Mouse (Mus musculus): Measurements from ENCODE around the gene Zfp626. TPM values are rescaled to one million over a fixed set of nuclear protein-coding genes. Genes with fewer than 3 reads are reported as not detected.
A peak's percentile ranks its signal among the peaks of the same experiment; 100 is the strongest.
"Not testable (repeated sequence)": the region's sequence is repeated elsewhere in the genome, so short reads cannot be mapped to it uniquely, and the experiment has no call there.

The Zfp626 gene
- 1 to 10 TPM; 4.6 to 6.2 TPM for total RNA-seq (2021)
- long read RNA-seq, experiment 1, partial matches to known transcripts = 0 of 2 reads
- long read RNA-seq, experiment 1, other reads (novel, unspliced or antisense) = 2 of 2 reads
- long read RNA-seq, experiment 2 = 0 reads

DNA sequence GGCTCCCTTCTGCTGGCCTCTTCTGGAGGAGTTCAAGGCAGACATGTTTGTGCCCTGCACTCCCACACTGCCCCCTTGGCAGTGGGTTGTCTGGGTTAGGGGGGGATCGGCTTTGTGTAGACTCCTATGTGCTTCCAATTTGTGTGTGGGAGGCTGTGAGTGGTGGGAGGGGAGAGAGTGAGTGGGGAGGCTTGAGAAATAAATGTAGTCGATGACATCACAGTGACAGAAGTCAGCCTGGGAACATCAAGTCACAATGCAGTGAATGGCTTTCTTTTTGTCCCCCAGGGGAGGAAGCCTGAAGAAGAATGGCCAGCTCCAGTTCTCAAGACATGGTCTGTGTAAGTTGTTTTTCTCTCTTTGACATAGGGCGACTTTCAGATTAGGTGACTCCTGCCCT, at the start of gene Zfp626:
Gene Zfp626 (plus strand): TSS at position 301 of the 400 bp plus-strand sequence.
- not testable (repeated sequence) for DNase-seq (ENCODE audit: low spot score in 2 of 2)

DNA sequence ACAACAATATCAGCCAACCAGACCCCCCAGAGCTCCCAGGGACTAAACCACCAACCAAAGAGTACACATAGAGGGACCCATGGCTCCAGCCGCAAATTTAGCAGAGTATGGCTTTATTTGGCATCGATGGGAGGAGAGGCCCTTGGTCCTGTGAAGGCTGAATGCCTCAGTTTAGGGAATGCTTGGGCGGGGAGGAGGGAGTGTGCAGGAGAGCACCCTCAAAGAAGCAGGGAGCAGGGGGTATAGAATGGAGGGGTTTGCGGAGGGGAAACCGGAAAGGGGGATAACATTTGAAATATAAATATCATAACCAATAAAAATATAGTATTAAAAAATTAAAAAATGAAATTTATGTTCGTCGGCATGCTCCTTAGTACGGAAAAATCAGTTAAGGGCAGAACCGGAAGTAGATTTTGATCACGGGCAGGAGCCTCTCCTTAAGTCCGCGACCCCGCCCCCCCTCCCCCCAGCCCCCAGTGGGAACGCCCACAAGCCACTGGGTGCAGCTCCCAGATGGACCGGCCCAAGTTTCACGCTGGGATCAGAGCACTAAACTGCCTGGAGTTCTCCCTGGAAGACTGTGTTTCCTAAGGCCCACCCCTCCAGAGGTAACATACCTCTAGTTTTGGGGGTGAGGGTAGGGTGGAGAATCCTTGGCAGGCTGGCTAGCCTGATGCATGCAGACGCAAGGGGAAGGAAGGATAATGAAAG, 41.7 kb upstream of the Zfp626 start:
- no peak for DNase-seq (ENCODE audit: low spot score in 2 of 2)

DNA sequence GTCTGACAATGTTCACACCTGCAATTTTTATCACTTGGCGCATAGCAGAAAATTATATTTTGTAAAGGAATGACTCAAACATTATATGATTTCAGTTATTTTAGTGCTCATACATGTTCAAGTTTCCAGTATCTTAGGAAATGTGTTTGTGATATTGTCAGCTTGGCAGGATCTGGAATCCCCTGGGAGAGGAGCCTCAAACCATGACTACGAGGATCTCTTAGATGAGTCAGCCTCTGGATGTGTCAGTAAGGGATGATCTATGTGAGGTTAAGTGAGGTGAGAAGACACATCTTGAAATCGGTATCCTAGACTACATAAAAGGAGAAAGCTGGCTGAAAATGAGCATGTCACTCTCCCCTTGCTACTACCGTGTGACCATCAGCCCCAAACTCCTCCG, 17.7 kb upstream of the Zfp626 start:
- DNase-seq (ENCODE audit: low spot score in 2 of 2) = no peak

DNA sequence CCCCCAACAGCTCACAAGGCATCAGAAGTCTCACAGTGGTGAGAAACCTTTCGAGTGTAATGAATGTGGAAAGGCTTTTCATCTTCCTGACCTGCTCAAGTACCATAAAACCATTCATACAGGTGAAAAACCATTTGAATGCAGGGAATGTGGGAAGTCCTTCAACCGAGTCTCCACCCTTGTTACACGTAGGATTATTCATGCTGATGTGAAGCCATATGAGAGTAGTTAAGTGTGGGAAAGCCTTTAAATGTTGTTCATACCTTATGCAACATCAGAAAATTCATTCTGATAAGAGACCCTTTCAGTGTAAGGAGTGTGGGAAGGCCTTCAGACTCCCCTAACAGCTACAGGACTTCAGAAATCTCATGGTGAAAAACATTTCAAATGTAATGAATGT, 13.1 kb upstream of the Zfp626 start:
- DNase-seq (ENCODE audit: low spot score in 2 of 2) = not testable (repeated sequence)

DNA sequence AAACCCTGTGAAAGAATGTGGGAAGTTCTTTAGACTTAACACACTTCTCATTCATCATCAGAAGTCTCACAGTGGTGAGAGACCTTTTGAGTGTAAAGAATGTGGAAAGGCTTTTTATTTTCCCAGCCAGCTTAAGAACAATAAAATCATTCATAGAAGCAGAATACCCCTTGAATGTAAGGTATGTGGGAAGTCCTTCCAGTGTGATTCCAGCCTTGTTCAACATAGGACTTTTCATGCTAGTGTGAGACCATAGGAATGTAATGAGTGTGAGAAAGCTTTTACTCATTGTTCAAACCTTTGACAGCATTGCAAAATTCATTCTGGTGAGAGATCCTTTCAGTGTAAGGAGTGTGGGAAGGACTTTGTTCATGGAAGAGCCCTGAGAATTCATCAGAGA, 12.4 kb upstream of the Zfp626 start:
- DNase-seq (ENCODE audit: low spot score in 2 of 2) = no peak

DNA sequence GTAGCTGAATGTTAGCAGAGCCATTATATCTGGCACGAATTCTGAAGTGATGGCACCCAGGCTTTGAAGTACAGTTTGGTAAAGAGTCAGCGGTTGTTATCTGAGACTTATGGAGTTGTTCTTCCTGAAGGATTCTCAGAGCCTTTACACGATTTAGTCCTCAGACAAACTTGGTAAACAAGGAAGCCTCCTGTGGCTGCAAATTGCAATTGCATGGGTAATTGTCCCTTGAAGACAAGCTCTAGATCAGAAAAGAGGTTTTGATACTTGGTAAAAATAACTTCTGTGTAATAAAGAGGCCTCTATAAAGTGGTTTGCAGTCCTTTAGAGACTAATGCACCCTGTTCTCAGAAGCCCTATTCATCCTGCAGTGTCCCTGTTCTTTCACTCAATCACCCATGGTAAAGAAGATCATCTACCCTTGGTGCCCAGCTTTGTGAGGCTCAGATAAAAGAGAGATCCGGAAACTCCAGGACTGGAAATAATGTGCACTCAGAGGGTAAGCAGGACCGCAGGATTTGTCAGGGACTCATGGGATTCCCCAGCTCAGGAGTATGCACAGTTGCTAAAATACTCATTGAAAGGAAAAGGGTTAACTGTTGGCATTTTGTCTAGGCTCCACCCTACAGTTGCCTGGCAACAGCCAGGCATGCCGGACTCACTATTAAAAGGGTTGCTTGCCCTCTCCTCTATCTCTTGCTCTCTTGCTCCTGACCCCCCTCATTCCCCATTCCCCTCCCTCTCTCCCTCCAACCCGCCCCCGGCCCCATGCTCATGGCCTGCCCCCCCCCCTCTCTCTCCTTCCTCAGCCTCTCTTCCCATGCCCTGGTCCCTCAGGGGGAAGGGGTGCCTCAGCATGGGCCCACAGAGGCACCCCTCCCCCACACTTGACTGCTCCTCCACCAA, 8.8 kb upstream of the Zfp626 start:
- DNase-seq (ENCODE audit: low spot score in 2 of 2) = no peak

DNA sequence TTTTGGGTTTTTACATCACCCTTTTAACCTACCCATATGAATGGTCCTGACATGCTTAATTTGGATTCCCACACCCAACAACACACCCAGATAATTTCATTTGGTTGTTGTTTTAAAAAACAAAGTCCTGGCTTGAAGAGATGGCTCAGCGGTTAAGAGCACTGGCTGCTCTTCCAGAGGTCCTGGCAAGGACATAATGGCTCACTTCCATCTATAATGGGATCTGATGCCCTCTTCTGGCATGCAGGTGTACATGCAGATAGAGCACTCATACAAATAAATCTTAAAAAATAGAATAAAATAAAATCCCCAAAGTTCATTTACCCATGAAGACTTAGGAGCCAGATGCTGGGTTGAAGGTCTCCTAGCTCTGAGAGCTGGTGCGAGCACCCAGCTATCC, 5.9 kb upstream of the Zfp626 start:
- no peak for DNase-seq (ENCODE audit: low spot score in 2 of 2)

DNA sequence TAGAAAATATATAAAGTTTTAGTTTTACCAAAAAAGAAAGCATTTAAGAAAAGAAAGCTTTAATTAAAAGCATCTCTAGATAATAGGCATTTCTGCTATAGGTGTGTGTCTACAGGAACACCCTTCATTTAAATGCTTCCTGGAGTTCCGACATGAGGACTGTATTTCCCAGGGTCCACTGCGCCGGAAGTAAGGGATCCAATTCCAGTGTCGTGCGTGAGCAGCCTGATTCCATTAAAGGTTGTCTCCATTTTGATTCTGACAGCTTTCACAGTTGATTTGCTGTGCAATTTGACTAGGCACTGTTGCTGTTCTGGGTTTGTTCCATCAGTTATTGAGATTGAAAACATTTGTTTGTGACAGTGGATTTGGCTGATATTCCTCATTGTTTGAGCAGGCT, 4.0 kb upstream of the Zfp626 start:
- no peak for DNase-seq (ENCODE audit: low spot score in 2 of 2)

DNA sequence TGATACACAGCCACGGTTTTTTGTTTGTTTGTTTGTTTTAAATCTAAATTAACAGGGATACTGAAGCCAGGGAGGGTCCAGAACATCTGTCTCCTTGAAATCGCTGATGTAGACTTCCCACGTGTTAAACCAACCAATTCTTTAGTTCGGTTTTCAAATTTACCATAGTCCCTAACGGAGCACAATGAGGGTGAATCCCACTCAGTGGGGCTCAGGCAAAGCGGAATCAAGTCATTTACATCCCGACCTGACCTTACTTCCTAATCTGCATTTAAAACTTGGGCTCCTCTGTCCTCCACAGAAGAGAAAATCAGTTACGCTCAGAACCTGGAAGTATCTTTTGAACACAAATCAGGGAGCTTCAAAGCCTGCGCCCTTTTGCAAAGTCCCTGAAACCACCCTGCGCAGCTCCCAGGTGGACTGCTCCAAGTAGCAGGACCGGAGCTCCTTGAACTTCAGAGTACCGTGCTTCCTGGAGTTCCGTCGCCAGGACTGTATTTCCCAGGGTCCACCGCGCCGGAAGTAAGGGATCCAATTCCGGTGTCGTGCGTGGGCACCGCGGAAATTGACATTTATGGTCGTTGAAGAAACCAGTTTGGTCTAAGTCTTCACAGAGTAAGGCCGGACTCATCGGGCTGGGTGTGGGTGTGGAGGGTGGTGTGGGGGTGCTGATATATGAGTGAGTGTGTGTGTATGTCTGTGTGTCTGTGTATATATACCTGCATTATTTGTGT, 2.5 kb upstream of the Zfp626 start:
- DNase-seq (ENCODE audit: low spot score in 2 of 2) = peak; percentile 54 to 69

DNA sequence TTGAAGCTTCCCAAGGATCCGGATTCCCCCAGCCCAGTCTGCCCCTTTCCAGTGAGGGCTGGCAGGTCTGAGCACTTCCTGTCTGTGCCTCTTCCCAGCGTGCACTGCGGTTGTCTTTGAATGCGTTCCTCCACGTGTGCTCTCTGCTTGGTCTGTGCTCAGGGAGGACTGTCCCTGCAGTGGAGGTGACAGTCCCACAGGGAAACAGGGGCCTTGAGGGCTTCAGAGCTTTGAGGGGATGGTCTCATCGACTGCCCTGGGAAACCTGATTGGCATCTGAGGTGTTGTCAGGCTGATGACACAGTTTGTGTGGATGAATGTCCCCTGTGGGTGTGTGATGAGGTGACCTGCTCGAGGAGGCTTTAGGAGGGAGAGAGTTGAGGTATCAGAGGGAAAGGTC, 309 bp downstream of the Zfp626 start:
- not testable (repeated sequence) for DNase-seq (ENCODE audit: low spot score in 2 of 2)

DNA sequence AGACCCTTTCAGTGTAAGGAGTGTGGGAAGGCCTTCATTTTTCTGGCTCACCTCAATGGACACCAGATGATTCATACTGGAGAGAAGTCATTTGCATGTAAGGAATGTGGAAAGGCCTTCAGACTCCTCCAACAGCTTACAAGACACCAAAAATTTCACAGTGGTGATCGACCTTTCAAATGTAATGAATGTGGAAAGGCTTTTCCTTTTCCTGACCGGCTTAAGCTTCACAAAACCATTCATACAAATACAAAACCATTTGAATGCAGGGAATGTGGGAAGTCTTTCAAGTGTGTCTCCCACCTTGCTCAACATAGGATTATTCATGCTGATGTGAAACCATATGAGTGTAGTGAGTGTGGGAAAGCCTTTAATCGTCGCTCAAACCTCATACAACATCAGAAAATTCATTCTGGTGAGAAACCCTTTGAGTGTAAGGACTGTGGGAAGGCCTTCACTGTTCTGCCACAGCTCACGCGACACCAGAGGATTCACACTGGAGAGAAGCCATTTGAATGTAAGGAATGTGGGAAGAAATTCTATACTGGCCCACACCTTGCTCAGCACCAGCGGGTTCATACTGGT, 11.6 kb downstream of the Zfp626 start:
- no peak for DNase-seq (ENCODE audit: low spot score in 2 of 2)

DNA sequence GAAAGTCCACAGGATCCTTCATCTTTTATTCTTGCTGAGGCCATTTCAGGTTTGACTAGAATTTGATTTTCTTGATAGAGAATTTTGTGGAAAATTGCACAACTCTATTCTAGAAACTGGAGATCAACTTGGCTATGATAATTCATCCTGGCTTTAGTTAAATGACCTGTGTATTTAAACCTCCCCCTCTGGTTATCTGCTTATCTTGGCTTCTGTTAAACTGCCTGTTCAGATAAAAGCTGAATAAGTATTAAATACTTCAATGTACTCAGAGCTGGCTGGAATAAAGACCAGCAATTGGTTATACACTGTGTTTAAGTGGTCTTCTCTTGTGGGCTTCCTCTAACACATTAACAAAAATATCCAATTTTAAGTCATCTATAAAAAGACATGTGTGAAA, 15.6 kb downstream of the Zfp626 start:
- no peak for DNase-seq (ENCODE audit: low spot score in 2 of 2)

DNA sequence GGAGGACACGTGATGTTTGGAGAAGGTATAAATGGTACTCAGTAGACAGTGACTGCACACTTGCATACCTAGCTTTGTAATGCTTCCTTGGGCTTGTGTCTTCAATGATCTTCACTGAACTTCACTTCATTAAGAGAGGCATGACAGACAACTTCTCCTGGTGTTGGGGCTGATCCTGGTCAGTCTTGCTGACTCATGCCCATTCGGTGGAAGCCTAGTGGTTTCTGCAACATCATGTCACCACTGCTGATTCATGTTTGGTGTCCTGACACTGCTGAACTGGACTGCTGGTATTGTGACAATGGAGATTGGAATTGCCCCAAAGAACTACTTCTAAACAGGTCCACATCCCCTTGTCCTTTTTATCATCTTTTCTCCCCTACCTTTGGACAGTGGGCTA, 27.1 kb downstream of the Zfp626 start:
- DNase-seq (ENCODE audit: low spot score in 2 of 2) = no peak

DNA sequence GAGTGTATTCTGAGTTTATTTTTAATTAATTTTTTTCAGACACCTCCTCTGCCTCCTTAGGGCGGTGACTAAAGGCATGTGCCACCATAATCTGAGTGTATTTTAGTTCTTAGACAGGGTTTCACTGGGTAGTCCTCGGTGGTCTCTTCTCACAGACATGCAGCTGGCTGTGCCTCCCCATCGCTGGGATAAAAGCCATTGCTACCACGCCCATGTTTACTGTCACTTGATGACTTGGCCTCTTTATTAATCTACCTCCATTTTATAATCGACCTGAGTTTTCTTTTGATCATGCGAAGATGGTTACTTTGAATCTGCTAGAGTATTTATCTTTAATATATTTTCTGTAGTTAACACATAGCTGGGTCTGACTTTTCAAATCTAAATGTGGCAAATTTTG, 30.9 kb downstream of the Zfp626 start:
- DNase-seq (ENCODE audit: low spot score in 2 of 2) = no peak

DNA sequence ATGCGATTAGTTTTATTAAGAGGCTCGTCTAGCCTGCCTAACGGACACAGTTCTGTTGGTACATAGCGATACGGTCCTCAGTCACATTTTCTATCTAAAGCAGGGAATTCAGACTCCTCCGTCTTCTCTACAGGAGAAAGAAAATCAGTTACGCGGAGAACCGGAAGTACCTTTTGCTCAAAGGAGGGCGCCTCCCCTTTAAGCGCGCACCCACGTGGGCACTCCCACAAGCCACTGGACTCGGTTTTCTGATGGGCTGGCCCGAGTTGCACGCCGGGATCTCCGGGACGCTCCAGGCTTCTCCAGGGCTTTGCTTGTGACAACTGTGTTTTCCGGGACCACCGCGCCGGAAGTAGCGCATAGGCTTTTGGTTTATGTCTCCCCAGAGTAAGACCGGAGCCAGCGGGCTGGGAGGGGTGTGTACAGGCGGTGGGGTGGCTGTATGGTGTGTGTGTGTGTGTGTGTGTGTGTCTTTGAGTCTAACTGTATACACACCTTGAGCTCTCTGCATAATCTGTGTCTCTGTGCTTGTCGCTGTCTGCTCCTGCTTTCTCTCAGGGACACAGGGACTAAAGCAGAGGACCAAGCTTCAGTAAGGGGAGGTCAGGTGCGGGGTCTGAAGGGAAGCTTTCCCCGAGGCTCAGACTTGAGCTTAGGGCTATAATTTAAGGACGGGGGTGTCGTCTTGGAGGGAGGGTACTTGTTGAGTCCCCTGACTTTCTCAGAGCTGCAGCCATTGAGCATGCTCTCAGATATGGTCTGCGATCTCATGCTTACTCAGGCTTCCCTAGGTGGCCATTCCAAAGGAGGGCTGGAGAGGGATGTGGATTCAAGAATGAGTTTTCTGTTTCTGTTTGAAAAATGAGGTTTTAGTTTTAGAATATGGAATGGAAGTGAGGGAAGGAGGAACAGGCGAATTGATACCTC, 31.6 kb downstream of the Zfp626 start, which contains the start of gene Zfp59:
Gene Zfp59 (plus strand): TSS at position 285 of the 927 bp plus-strand sequence.
- DNase-seq (ENCODE audit: low spot score in 2 of 2) = peak; percentile 70 to 86

DNA sequence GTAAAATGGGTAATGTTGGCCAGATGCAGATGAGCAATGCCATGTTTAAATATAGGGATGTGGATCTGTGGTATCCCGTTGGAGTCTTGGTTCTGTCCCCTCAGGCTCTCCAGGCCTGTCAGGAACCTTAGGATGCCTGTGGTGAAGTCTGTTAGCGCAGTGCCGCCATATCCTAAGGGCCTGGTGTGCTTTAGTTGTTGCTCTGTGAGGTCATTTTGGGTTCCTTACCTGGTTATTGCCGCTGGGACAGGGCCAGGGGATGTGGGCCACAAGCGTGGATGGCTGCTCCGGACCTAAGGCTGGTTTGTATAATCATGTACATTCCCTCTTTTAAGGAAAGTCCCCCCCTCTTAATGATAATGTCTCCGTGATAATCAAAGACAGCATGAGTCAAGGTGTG, 32.6 kb downstream of the Zfp626 start:
- DNase-seq (ENCODE audit: low spot score in 2 of 2) = no peak

DNA sequence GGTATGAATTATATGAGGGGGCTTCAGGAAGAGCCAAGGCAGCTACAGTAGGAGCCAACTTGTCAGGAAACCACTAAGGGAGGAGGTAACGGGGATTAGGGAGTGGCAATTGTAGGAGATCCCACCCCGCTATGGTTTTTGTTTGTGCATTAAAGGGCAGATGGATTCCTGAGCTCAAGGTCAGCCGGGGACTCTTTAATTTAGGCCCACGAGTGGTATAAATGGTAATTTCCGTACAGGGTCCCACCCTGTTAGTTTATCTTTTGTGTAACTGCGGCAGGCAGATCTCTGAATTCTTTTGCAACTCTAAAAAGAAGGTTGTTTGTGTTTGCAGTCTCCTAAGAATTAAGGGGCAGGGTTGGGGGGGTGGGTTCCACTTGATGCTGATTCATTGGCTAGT, 33.1 kb downstream of the Zfp626 start:
- no peak for DNase-seq (ENCODE audit: low spot score in 2 of 2)

DNA sequence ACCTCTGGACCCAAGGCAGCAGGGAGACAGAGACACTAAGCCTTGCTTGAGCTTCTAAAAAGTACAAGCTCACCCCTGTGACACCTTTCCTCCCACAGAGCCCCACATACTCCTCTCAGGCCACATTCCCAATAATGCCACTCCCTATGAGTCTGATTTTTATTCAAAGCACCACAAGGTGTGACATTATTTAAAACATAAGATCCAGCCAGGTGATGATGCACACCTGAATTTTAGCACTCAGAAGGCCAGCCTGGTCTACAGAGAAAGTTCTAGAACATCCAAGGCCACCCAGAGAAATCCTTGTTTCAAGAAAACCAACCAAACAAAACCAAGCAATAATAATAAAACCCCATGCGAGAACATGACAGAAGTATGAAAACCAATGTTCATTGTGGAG, 50.2 kb downstream of the Zfp626 start, which contains the start of gene Zfp607a:
Gene Zfp607a (plus strand): TSS at position 301 of the 400 bp plus-strand sequence.
- no peak for DNase-seq (ENCODE audit: low spot score in 2 of 2)

DNA sequence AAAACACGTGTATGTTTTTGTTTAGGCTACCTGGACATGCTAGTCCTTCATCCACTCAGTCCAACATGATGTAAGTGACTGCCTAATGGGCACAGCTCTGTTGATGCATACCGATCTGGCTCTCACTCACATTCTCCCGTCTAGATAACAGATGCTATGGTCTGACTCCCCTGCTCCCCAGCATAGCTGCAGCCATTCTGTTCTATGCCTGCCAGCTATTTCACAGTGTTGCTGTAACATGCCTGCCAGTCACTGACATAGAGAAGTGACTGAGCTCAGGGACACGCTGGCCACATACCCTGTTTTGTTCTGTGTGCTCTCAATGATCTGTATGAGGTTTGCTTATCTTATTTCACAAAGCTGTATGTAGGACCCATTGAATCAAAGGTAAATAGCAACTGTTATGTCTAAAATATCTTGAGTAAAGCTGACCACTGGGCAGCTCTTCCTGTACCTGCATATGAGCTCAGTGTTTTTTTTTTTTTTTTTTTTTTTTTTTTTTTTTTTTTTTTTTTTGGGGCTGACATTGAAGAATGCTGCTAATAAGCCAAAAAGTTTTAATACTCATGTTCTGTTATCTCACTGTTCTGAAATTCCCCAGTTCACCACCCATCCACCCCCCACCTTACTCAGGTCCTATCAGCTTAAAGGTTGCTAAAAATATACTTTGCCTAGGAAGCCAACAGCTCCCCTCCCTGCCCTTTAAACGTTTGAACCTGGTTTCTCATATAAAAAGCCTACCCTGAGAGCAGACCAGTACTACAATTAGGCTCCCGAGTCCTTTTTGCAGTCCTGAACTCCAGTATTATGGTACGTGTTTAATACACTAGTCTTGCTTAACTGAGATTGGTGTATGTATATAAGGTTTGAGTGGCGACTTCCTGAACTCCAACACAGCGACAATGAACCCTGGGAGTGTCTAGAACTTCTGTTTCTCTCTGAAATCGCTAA, 52.6 kb downstream of the Zfp626 start:
- DNase-seq (ENCODE audit: low spot score in 2 of 2) = no peak
